Mouse (Mus musculus) brain, embryonic 14.5 days (tissue): ENCODE results near the gene Bpnt1.

Source experiments
- CTCF ChIP-seq: fragments of 200-500 bp; IDR thresholded peaks from 2 replicates; pipeline ENCODE4 v1.5.1; 2012; ENCODE audit warnings: inconsistent platforms, mild to moderate bottlenecking, moderate library complexity, borderline replicate concordance; ENCODE audit not compliant: insufficient read depth, insufficient read length; ENCODE audit errors: extremely low read depth
- POLR2A ChIP-seq: fragments of 200-500 bp; IDR thresholded peaks from 2 replicates; pipeline ENCODE4 v1.6.1; 2012; ENCODE audit warnings: mild to moderate bottlenecking, inconsistent platforms, borderline replicate concordance; ENCODE audit not compliant: poor library complexity, insufficient read depth, insufficient read length, severe bottlenecking; ENCODE audit errors: extremely low read depth

DNA sequence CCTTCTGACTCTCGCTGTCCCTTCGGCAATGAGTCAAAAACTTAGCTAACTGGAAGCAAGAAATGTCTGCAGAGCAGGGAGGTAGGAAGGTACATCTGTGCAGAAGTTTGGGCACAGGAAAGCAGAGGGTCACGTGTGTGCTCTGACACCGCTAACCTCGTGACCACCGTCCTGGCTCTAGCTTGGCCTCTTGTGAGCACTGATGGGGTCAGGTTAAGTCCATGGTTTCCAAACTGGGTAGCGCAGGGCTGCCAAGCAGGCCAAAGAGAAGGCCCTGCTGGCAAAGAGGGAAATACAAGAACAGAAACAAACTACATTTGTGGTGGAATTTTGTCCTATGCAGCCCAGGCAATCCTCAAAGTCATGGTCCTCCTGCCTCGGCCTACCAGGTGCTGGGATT, 33.5 kb upstream of the Bpnt1 start:
- TF ChIP-seq CTCF, result no peak
- TF ChIP-seq POLR2A, result no peak
